Mouse (Mus musculus): Measurements from ENCODE around the gene Naa35.

The Naa35 gene

DNA sequence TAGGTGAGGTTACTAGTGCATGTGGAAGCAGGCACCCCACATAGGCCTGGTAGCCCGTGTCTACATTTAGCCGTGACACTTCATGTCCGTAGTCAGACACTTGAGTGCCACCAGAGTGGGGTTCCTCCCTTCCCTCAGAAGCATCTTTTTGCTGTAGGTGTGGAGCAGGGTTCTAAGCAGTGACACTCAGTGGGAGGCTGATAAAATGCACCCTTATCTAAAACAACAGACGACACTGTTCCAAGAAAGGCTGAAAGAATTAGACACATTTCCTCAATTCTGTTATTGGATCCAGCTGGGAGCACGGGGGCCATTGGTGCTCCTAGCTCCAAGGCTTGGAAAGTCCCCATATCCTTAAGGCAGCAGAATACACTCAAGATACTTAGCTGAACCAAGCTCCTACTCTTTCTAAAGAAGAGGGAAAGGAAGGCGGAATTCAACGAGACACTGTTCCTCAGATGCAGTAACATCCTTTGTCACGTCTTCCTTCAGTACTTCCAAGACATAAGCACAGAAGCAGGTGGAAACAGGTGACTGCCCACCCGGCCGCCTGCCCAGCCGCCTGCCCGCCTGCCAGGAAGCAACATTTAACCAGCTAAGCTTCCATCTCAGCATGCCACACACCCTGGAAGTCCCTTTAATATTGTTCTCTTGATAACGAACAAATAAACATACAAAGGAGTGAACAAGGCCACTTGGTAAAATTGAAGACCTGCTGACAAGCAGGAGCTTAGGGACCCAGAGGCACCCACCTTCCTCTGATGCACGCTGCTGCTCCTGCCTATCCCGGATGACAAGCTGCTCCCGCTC, 54.5 kb downstream of the Naa35 start:
- no peak for DNase-seq (ENCODE audit: low read depth, low spot score)

DNA sequence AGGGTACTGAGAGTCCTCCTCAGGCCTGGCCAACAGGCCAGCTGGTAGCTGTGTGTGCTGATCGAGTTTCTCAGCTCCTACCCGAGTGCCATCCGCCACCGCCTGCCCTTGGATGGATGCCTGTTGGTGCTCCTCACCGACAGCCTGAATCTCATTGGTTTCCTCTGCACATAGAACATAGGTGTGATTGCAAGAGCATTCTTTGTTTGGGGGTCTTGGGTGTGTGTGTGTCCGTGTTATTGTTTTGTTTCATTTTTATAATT, 55.0 kb downstream of the Naa35 start:
- DNase-seq (ENCODE audit: low read depth, low spot score): no peak

DNA sequence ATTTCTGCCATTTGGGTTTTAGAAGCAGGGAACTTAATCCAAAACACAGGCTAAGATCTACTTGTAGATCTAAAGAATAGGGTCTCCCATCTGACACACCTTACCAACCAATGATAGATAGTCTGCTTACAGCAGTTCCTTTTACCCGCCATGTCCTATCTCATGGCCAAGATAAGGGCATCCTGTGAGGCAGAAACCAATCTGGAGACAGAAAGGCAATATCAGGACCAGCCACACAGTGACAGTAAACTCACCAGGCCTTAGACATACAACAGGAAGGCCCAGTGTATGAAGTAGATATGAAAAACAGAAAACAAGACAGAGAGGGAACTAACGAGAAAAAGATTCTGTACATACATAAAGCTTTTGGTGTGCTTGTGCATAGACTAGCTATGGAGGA, 57.8 kb downstream of the Naa35 start:
- no peak for DNase-seq (ENCODE audit: low read depth, low spot score)

DNA sequence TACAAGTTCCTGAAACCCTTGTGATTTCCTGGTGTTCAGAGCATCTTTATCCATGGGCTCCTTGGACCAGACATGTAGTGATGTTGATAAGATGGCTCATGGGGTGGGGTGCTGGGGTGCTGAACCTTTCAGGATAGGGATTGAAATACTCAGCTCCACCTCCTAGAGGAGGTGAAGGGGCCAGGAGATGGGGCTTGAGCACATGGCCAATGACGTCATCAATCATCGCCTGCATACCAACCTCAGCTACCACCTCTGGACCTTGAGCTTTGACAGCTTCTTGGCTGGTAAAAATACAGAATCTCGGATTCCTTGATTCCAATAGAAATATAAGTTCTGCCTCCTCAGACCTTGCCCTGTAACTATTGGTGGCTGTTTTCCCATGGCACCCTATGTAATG, 60.4 kb downstream of the Naa35 start:
- DNase-seq (ENCODE audit: low read depth, low spot score): no peak

DNA sequence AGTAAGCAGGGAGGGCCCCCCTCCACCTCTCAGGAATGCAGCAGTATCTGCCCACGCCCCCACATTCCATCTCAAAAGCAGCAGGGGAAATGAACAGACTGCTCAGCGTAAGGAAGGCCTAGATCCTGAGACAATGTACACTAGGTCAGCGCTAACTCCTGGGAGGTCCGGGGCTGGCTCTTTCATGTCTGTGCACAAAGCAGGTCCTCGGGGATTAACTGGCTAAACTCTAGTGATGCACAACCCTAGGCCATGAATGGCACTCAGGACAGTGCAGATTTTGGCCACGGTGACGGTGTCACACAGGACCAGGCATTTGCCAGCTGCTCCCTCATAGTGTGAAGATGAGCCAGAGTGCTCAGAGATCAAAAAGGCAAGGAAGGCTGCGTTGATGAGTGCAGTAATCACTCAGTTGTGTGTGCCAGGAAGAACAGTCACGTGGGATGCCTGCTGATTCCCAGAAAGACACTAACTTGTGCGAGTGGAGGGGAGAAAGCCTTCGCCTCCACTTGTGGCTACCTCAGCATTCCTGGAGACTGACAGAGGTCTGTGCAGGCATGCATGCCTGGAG, 61.7 kb downstream of the Naa35 start:
- no peak for DNase-seq (ENCODE audit: low read depth, low spot score)

DNA sequence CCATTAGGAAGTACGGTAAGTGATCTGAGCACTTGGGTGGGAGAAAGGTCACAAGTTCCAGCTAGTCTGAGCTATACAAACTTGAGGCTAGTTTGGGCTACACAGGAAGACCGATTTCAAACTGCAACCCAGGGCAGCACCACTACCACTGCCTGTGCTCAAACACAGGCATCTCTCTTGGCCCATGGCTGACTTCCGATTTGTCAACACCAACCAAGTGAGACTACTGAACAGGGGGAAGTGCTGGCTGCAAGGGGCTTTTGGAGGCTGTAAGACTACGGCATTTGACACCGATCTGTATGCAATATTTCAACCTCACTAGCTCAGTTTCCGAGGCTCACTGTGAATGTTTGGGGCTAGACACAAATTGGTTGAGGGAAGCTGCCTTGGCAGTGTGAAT, 62.4 kb downstream of the Naa35 start:
- no peak for DNase-seq (ENCODE audit: low read depth, low spot score)

DNA sequence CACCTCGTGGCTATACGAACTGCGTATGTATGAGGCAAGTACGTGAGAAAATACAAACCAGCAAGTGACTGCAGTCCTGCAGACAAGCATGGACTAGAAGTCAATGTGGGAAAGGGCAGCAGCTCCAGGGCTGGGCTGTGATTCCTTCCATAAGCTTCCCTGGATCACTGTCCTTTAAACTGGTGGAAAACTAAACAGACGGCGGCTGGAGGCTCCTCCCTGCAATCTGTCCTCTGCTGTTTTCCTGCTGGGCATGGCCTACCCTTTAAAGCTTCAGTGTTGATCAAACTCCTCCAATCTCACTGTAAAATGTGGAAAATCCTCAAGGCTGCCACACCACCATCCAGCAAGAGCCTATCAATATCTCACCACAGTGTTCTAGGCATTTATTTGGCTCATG, 63.5 kb downstream of the Naa35 start:
- no peak for DNase-seq (ENCODE audit: low read depth, low spot score)

DNA sequence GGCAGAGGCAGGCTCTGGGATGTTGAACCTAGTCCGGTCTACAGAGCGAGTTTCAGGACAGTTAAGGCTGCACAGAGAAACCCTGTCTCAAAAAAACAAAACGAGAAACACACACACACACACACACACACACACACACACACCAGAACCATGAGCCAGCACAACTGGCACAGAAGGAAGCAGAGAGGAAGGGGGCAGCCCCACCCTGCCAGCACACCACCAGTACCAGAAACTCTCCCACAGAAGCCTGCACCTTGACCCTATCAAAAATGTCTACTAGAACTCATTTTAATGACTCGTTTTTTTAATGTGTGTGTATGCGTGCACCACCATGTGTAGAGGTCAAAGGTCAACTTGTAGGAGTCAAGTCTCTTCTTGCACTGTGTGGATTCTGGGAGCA, 64.7 kb downstream of the Naa35 start:
- DNase-seq (ENCODE audit: low read depth, low spot score): no peak

DNA sequence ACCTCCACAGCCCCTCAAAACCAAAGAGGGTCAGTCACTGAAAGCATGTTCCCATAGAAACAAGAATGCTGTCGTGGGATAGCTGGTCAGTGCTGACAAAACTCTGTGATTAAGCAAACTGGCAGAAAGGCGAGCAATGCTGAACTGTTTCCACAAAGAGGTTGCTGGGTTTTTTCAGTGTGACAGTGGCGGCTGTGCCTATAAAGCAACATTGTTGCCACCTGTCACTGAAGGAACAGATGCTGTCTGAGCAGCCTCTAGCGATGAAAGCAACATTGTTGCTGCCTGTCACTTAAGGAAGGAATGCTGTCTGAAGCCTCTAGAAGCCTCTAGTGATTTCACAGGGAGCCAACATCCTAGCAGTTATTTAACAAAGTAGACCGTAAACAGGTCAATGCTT, 67.6 kb downstream of the Naa35 start:
- DNase-seq (ENCODE audit: low read depth, low spot score): no peak

DNA sequence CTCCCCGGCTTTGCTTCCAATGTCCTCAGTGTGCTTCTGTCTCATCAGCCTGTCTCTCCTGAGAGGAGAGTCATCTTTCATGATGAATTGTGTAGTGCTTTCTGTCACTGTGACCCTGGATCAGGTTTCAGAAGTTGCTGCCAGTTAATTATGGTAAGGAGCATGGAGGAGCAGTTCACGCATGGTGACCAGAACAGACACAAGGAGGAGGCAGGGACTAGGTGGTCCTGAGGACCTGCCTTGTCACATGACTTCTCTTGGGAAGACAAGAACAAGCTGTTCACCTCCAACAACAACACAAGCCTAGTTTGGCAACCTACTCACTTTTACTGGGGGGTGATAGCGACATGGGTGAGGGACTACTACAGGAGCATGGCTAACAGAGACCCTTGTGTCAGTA, 68.1 kb downstream of the Naa35 start:
- no peak for DNase-seq (ENCODE audit: low read depth, low spot score)

DNA sequence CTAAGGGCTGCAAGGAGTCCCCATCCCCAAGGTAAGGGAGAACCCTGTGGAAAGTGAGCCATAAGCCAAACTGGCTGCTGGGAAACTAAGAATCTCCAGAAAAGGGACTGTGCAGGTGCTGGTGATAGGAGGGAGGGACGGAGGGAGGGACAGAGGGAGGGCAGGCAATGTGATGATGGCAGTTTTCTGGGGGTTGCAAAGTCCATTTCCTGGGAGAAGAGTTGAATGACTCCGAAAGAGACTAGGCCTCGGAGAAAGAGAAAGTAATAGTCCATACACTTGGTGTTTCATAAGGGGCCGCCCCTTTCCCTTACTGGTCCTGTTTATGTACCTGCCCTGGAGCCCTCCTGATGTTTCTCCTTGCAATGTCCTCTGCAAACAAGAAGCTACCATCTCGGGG, 69.4 kb downstream of the Naa35 start:
- DNase-seq (ENCODE audit: low read depth, low spot score): no peak

DNA sequence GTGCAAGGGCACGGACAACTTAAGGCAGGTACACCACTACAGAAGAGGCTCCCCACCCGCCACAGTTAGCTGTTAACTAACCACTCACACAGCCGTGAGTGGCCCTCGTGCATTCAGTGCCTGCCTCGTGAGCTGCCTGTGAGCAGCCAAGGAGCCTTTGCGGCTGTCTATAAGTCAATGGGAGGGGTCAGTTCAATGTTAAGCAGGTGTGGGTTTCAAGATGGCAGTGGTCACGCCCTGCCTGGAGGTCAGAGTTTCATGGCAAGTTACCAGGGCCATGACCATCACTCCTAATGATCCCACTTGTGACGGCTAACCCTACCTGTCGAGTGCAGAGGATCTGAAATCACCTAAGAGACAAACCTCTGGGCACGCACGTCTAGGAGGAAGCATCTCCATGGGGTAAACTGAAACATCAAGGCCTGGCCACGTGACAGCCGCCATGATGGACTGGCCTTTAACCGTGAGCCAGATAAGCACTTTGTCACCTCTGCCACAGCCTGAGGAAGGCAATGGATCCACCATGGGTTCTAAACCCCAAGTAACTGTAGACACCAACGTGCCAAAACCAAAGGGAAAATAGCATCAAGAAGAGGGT, 70.8 kb downstream of the Naa35 start:
- no peak for DNase-seq (ENCODE audit: low read depth, low spot score)

DNA sequence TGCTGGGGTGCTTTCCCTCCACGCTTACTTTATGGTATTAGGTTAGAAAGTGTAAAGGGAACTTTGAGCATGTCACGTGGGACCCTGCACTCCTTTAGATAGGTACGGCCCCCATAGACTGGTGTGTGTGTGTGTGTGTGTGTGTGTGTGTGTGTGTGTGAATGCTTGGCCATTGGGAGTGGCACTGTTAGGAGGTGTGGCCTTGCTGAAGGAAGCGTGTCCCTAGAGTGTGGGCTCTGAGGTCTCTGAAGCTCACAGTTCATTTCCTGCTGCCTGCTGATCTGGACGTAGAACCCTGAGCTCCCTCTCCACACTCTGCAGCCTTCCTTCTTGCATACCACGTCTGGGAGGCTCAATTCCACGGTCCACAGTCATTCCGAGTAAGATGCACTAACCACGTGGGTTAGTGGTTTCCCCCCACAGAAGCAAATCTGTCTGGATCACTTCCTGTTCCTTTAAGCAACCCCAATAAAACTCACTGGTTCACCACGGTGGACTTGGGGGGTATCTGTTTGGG, 71.3 kb downstream of the Naa35 start:
- DNase-seq (ENCODE audit: low read depth, low spot score): no peak

DNA sequence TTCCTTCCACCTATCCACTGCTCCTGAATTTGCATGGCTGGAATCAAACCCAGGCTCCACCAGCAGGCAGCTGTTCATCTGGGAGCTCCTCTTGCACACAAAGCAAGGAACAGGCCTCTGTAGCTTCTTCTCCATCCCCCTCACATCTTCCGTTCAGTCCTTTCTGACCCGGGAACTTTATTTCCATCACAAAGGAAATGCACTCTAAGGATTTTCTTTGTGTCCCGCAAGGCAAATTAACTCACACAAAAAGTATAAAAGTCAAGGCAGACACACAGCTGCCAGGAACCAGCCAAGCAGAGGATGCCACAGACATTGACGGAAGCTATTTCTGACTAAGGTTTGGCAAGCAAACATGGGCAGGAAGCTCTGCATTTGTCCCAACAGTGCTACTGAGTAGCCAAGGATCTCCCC, 71.9 kb downstream of the Naa35 start:
- no peak for DNase-seq (ENCODE audit: low read depth, low spot score)

DNA sequence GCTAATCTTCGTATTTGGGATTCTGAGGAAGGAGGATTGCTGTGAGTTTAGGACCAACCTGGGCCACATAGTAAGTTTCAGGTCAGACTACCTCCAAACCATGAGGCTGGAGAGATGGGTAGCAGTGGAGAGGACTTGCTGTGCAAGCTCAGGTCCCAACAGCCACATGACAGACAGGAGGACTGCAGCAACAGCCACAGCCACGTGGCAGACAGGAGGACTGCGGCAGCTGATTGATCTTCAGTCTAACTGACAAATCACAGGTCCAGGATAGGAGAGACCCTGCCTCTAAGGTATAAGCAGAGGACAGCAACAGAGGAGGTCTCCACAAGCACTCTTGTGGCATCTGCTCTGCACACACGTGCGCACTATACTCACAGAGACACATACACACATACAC, 72.7 kb downstream of the Naa35 start:
- DNase-seq (ENCODE audit: low read depth, low spot score): no peak

DNA sequence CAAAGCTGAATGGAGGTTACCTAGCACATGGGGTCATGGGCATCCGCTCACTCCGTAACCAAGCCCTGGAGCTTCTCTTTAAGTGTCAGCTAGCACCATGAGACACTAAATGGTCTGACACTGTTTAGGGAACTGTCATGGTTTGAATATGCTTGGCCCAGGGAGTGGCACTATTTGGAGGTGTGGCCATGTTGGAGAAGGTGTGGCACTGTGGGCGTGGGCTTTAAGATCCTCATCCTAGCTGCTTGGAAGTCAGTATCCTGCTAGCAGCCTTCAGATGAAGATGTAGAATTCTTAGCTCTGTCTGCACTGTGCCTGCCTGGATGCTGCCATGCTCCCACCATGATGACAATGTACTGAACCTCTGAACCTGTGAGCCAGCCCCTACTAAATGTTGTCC, 75.3 kb downstream of the Naa35 start:
- no peak for DNase-seq (ENCODE audit: low read depth, low spot score)

DNA sequence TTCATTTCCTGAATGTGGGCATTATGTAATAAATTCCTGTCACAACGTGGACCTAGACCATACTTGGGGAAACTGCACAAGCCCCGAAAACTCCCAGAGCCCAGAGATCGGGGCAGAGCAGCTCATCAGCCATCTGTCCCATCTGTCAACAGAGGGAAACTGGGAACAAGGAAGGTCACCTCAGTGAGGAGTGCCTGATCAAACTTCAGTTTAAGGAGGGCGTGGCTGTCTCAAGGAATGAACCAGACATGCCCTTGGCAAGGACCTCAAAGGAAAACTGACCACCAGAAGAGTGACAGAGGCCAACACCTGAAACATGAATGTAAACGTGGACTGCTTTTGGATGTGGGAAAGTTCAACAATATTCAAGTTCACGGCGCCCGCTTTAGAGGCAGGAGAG, 76.3 kb downstream of the Naa35 start:
- DNase-seq (ENCODE audit: low read depth, low spot score): no peak

DNA sequence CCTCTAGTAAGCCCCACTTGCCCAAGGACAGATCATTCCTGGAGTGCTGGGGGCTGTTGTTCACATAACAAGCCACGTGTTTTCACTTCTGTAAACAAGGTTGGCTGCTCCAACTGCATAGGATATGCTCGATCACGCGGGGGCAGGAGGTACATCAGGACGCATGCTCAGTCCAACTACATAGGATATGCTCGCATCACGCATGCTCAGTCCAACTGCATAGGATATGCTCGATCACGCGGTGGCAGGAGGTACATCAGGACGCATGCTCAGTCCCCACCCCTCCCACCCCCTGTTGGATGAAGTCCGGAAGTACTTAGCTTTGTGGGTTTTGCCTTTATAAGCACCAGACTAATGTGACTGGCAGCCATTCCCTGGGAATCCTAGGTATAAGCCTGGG, 76.9 kb downstream of the Naa35 start:
- DNase-seq (ENCODE audit: low read depth, low spot score): no peak

DNA sequence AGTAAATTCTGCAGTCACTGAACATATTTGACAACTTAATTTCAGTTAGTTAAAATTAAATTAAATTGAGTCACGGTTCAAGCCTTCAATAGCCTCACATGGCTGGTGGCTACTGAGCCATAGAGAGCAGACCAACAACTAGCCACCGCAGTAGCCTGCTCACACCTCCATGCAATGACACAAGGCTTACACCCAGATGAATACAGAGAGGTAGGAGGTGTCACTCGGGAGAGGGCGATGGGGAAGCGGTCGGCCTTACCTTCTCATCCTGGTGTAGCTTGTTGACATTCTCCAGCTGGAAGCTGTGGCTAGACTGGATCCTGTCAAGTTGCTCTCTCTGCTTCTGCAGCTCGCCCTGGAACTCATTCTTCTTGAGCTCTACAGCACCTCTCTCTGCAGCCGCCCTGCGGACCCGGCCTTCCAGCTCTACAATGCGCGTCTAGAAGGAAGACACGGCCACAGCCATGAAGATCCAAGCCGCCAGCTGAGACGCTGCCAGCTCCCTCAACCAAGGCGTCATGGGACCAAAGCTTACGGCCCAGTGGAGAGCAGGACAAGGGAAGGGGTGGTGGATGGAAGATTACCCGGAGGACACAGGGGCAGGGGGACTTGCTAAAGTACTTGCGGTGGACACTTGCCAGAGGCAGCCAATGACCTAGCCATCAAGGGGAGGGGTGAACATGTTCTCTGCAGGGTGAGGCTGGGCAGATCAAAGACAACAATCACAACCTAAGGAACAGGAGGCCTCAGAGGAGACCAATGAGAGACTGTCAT, 79.1 kb downstream of the Naa35 start:
- no peak for DNase-seq (ENCODE audit: low read depth, low spot score)

DNA sequence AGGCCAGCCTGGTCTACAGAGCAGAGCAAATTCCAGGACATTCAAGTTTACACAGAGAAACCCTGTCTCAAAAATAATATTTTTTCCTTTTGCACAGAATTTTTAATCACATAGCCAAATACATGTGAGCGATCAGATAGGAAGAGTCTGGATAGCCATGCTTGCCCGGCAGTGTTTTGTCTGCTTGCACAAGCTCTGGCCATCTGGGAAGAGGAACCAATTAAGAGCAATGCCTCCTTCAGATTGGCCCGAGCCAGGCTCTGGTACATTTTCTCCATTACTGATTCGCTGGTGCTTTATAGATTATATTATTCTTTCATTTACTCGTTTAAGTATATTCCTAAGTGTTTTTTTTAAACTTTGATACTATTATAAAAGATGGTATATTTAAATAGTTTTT, 82.7 kb downstream of the Naa35 start:
- no peak for DNase-seq (ENCODE audit: low read depth, low spot score)

DNA sequence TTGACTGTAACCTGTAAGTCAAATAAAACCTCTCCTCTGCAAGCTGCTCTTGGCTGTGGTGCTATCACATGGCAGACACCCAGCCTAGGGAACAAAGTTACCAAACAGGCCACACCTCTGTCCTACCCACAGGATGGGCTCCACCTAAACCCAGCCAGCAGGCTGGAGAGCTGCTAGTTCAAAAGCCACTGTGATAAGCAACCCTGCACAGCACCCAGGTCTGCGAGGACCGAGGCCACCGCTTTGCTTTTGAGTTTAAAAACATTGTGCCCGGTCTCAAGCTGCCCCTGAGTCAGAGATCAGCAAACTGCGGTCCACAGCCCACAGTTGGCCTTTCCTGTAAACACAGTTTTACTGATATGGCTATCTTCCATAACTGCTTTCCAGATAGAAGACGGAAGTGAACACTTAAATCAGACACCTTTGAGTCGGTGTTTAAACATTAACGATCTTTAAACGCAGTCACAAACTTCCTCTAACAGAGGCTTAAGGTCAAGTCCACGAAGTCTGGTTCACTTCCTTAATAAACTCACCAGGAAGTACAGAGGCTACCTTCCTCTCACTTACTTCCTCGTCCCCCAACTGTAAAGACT, 83.5 kb downstream of the Naa35 start:
- DNase-seq (ENCODE audit: low read depth, low spot score): no peak

DNA sequence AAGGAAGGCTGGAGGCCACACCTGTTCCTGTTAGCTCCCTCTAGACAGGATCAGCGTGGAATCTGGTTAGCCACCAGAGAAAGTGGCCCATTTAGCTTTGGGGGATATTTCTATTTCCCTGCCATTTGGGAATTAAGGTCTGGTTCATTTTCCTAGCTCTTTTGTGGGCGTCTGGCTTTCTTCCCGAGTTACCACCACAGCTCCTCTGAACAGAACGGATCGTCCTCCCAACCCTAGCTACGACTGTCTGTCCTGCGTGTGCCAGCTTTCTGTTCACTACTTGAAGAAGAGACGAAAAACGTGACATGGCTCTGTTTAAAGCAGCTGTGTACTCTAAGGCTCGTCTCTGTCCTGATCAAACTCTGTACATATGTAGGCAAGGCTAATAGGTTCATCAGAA, 84.9 kb downstream of the Naa35 start:
- no peak for DNase-seq (ENCODE audit: low read depth, low spot score)
